Mouse (Mus musculus): ENCODE measurements around the gene Nat8f4.
A peak's percentile ranks its signal among the peaks of the same experiment; 100 is the strongest.
"Not testable (repeated sequence)": the region's sequence is repeated elsewhere in the genome, so short reads cannot be mapped to it uniquely, and the experiment has no call there.

GRCm38 (mm10) chr6:85895061-85895648 is 9.5 kb downstream of the Nat8f4 start:
- peak; percentile 76 for TF ChIP-seq CTCF (IDR thresholded peaks at IDR 0.05; ENCODE audit: low read depth)
- TF ChIP-seq EP300 (IDR thresholded peaks at IDR 0.05; ENCODE audit: low read depth), result not testable (repeated sequence)

All from liver, embryonic 14.5 days (tissue).